Mouse (Mus musculus): ENCODE results near the gene Cdh3. TPM values are rescaled to one million over a fixed set of nuclear protein-coding genes. Genes with fewer than 3 reads are reported as not detected.

Cdh3 gene
- polyA plus RNA-seq, 1 experiment from 2014 or later, result 17.1 TPM

DNA sequence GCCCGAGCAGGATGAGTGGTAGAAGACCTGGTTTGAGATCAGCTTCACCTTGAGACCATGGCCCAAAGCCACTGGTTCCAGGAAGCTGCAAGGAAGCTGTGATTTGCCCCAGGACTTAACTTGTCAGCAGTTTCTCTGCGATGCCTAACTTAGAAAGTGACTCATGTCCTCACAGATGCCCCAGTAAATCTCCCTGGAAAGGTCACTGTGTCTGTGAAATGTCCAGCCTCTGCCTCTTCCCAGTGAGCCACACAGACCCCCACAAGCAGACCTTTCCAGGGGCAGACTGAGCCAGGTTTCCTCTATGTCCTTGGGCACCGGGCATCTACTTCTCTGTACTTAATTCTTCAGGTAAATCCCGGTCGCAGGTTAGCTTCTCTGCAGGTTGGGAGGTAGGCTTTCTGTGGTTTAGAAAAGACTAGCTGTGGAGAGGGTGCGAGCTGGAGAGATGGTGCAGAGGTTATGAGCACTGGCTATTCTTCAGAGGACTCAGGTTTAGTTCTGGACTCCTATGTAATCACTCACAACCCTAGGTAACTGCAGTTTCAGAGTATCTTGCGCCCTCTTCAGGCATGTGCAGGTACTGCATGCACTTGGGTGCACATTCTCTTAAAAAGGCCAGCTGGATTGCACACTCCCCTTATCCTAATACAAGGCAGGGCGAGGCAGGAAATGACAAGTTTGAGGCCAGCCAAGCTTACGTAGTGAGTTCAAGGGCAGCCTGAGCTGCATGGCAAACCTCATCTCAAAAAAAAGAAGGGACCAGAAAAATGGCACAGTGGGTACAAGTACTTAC is 16.7 kb downstream of the Cdh3 start:
- H3K27me3 ChIP-seq, result no peaks in the 10 kb centered on the region
- no peaks in the 10 kb centered on the region for H3K9me3 ChIP-seq (replicated peaks)
- H3K9ac ChIP-seq, result no peak overlapping the region
- peaks cover 32% of the 10 kb centered on the region for H3K4me1 ChIP-seq (replicated peaks)
- 70% methylated on average over 9 of the region's 9 CpGs for WGBS
- no peaks in the 10 kb centered on the region for H3K36me3 ChIP-seq
- H3K27ac ChIP-seq, result peak overlapping the region; percentile 73
- no peak for ATAC-seq (replicated peaks; ENCODE audit: insufficient number of reproducible peaks, insufficient read depth, low FRiP score, low read depth)
- no peak overlapping the region for H3K4me3 ChIP-seq
- H3K4me2 ChIP-seq, result no peak overlapping the region

DNA sequence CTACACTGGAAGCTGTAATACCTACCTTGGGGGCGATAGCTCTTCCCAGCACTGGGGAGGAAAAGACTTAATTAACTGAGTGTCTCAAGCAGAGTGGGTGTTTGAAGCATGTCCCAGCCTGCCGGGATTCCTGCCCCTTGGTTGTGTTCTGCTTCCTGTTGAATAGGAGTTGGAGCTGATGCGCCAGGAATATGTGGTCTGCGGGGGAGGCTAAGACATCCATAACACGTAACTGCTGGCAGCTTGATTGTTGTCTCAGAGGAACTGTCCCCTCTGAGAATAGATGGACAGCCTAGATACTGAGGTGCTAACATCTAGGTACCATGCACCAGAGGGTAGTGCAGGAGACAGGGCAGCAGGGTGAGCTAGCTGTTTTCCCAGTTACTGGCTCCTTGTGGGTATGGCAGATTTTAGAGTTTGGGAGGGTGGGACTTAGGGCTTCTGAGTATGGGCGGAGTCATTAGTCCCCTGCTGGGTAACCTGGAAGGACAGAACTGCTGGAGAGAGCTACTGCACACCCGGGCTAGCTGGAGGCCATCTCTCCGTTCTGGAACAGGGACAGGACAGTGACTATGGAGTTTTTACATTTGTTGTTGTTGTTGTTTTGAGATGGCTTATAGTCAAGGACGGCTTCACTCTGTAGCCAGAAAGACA is 18.0 kb downstream of the Cdh3 start:
- no peak overlapping the region; the same call in 1 of the 2 replicates for H3K27ac ChIP-seq
- no peak for ATAC-seq (replicated peaks; ENCODE audit: insufficient number of reproducible peaks, insufficient read depth, low FRiP score, low read depth)
- H3K4me3 ChIP-seq, result no peak overlapping the region
- WGBS, result 68% methylated on average over 9 of the region's 9 CpGs
- no peaks in the 10 kb centered on the region for H3K36me3 ChIP-seq
- H3K27me3 ChIP-seq, result no peaks in the 10 kb centered on the region
- no peaks in the 10 kb centered on the region for H3K9me3 ChIP-seq (replicated peaks)
- no peak overlapping the region for H3K4me2 ChIP-seq
- peaks cover 42% of the 10 kb centered on the region for H3K4me1 ChIP-seq (replicated peaks)
- no peak overlapping the region for H3K9ac ChIP-seq

DNA sequence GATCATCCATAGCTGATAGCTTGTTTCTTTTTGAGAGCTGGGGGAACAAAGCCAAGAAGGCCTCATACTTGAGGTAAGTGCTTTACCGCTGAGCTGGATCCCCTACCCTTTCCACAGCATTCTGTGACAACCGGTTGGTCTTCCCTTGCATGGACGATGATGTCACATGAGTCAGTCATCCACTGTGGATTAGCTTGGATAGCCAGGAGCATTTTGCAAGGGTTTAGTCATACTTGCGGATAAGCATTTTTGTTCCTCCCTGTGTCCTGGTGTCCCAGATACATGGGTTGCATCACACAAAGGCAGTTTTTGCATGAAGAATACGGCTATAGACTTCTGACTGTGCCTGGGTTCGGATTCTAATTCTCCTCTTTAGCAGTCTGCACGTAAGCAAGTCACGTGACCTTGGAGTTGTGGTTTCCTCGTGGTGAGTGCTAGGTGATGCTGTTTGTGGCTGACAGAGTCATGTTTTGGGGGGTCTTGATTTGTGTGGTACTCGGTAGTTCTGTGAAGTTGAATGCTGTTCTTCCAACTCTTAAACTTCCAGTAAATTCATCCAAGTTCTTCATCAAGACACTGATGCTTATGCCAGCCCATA is 19.3 kb downstream of the Cdh3 start:
- WGBS, result 75% methylated on average over 10 of the region's 10 CpGs
- Histone ChIP-seq H3K9ac (no peak overlapping the region), H3K36me3 (no peaks in the 10 kb centered on the region), H3K27me3 (no peaks in the 10 kb centered on the region), H3K4me1 (replicated peaks) (peaks cover 43% of the 10 kb centered on the region), H3K27ac (0 out of 2 replicates have a peak overlapping the region, but pooled peaks have one; percentile 2), H3K4me3 (no peak overlapping the region), H3K4me2 (no peak overlapping the region), H3K9me3 (replicated peaks) (no peaks in the 10 kb centered on the region)
- no peak for ATAC-seq (replicated peaks; ENCODE audit: insufficient number of reproducible peaks, insufficient read depth, low FRiP score, low read depth)

DNA sequence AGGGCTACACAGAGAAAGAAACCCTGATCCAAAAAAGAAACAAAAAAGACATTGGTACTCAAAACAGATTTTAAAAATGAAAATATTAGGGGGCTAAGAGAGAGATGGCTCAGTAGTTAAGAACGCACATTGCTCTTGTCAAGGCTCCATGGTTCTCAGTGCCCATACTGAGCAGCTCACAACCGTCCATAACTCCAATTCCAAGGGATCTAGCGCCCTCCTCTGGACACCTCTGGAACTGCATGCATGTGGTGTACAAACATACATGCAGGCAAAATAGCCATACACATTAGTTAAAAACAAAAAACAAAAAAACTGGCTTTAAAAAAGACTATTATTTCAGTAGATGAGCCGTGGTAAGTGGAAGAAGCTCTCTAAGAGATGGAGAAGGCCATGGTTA is 19.9 kb downstream of the Cdh3 start:
- WGBS, result 78% methylated on average over 4 of the region's 4 CpGs
- Histone ChIP-seq H3K9me3 (replicated peaks) (no peaks in the 10 kb centered on the region), H3K9ac (no peak overlapping the region), H3K36me3 (no peaks in the 10 kb centered on the region), H3K4me3 (no peak overlapping the region), H3K4me1 (replicated peaks) (peaks cover 41% of the 10 kb centered on the region), H3K27me3 (no peaks in the 10 kb centered on the region), H3K4me2 (no peak overlapping the region), H3K27ac (no peak overlapping the region)
- no peak for ATAC-seq (replicated peaks; ENCODE audit: insufficient number of reproducible peaks, insufficient read depth, low FRiP score, low read depth)

DNA sequence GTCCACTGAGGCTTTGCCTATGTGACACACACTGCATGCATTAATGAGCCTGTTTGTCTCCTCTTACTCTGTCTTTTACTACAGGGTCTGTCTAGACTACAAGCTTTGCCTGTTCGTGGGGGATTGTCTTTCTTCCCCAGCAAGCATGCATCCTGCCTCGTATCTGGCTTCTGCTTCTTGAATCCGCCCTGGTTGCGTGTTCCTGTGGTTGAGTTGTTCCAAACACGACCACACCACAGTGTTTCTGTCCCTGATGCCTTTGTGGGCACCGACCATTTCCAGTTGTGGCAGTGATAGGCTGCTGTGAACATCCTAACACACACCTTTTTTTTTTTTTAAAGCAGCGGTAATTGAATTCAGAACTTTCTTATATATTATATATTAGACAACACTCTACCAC is 23.0 kb downstream of the Cdh3 start:
- Histone ChIP-seq H3K4me2 (no peak overlapping the region), H3K36me3 (peaks cover 10% of the 10 kb centered on the region; the same call in 1 of the 2 replicates), H3K4me3 (no peak overlapping the region), H3K27ac (peak overlapping the region; percentile 82), H3K9me3 (replicated peaks) (no peaks in the 10 kb centered on the region), H3K9ac (no peak overlapping the region), H3K27me3 (no peaks in the 10 kb centered on the region), H3K4me1 (replicated peaks) (peaks cover 21% of the 10 kb centered on the region)
- WGBS, result 67% methylated on average over 7 of the region's 7 CpGs
- ATAC-seq (replicated peaks; ENCODE audit: insufficient number of reproducible peaks, insufficient read depth, low FRiP score, low read depth), result no peak

DNA sequence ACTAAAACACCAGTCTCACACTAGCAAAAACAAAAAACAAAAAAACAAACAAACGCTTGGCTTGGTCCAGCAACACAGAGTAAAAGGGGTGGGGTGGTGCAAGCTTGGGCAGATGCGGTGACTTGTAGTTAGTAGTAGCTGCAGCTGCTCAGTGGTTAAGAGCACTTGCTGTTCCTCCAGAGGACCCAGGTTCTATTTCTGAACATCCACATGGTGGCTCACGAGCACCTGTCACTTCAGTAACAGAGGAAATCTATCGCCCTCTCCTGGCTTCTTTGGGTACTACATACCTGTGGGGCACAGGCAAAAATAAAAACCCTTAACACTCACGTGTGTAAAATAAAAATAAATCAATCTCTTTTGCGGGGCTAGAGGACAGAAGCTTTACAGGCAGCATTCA is 23.8 kb downstream of the Cdh3 start:
- H3K9me3 ChIP-seq (replicated peaks), result no peaks in the 10 kb centered on the region
- peaks cover 14% of the 10 kb centered on the region for H3K4me1 ChIP-seq (replicated peaks)
- H3K27me3 ChIP-seq, result no peaks in the 10 kb centered on the region
- no peak overlapping the region for H3K27ac ChIP-seq
- WGBS, result 37% methylated on average over 6 of the region's 6 CpGs
- no peak overlapping the region for H3K9ac ChIP-seq
- peaks cover 10% of the 10 kb centered on the region; the same call in 1 of the 2 replicates for H3K36me3 ChIP-seq
- no peak overlapping the region for H3K4me3 ChIP-seq
- ATAC-seq (replicated peaks; ENCODE audit: insufficient number of reproducible peaks, insufficient read depth, low FRiP score, low read depth), result no peak
- no peak overlapping the region for H3K4me2 ChIP-seq

DNA sequence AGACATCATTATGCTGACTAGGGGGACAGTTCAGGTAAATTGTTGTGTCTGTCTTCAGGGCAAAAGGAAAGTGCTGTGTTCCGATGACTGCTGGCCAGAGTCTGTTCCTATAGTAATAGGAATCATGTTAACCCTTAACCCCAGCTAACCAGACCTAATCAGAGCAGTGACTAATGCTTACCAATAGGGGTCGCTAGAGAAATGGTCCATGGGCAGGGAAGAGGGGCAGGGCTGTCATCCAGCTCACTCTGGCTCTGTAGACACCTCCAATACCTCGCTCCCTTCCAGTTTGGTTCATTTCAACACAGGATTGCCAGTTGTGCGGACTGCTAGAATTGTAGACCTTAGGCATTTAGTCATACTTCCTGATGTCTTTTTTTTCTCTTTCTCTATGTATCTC is 24.8 kb downstream of the Cdh3 start:
- no peaks in the 10 kb centered on the region for H3K27me3 ChIP-seq
- peaks cover 12% of the 10 kb centered on the region; the same call in 1 of the 2 replicates for H3K36me3 ChIP-seq
- H3K4me3 ChIP-seq, result no peak overlapping the region
- H3K9ac ChIP-seq, result no peak overlapping the region
- no peak overlapping the region for H3K4me2 ChIP-seq
- no peak overlapping the region for H3K27ac ChIP-seq
- H3K4me1 ChIP-seq (replicated peaks), result peaks cover 13% of the 10 kb centered on the region
- WGBS, result 72% methylated on average over 4 of the region's 4 CpGs
- no peaks in the 10 kb centered on the region for H3K9me3 ChIP-seq (replicated peaks)
- ATAC-seq (replicated peaks; ENCODE audit: insufficient number of reproducible peaks, insufficient read depth, low FRiP score, low read depth), result no peak

DNA sequence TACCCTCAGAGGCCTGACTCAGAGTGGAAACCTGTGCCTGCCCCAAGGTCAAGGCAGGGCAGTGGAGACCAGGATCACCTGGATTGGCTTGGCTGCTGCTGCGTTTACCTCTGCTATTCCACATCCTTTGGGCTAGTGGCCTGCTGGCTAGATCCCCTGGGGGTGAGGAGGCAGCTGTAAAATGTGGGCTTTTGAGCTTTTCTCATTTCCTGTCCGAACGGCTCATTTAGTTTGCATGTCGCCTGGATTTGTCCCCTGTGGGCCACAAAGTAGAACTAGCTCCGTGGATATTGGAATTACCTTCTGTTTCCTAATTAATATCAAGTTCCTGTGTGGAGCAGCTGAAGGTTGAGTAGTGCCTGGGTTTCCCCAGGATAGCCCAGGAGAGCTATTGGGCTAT is 28.5 kb downstream of the Cdh3 start:
- Histone ChIP-seq H3K4me1 (replicated peaks) (no peaks in the 10 kb centered on the region; the same call in 1 of the 2 replicates), H3K9me3 (replicated peaks) (no peaks in the 10 kb centered on the region), H3K9ac (no peak overlapping the region), H3K4me3 (no peak overlapping the region), H3K36me3 (peaks cover 41% of the 10 kb centered on the region), H3K27ac (no peak overlapping the region), H3K27me3 (no peaks in the 10 kb centered on the region), H3K4me2 (no peak overlapping the region)
- 60% methylated on average over 5 of the region's 5 CpGs for WGBS
- no peak for ATAC-seq (replicated peaks; ENCODE audit: insufficient number of reproducible peaks, insufficient read depth, low FRiP score, low read depth)

DNA sequence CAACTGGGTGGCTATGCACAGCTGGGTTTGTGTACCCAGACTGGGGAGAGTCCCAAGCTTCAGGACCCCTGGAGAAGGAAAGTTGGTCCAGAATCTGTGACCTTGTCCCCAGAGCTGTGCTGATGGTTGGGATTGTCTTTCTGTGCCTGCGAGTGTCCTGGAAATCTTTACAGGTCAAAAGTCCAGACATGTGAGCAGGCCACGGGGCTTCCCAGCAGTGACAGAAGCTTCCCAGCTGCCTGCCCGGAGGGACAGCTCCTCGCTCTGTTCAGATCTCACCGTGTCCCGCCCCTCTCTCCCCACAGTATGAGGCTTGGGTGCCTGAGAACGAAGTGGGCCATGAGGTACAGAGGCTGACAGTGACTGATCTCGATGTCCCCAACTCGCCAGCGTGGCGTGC is 30.3 kb downstream of the Cdh3 start:
- Histone ChIP-seq H3K36me3 (peaks cover 56% of the 10 kb centered on the region), H3K27me3 (no peaks in the 10 kb centered on the region), H3K4me1 (replicated peaks) (no peaks in the 10 kb centered on the region), H3K27ac (no peak overlapping the region), H3K4me3 (no peak overlapping the region), H3K4me2 (no peak overlapping the region), H3K9ac (no peak overlapping the region), H3K9me3 (replicated peaks) (no peaks in the 10 kb centered on the region)
- WGBS, result 79% methylated on average over 11 of the region's 11 CpGs
- ATAC-seq (replicated peaks; ENCODE audit: insufficient number of reproducible peaks, insufficient read depth, low FRiP score, low read depth), result no peak

DNA sequence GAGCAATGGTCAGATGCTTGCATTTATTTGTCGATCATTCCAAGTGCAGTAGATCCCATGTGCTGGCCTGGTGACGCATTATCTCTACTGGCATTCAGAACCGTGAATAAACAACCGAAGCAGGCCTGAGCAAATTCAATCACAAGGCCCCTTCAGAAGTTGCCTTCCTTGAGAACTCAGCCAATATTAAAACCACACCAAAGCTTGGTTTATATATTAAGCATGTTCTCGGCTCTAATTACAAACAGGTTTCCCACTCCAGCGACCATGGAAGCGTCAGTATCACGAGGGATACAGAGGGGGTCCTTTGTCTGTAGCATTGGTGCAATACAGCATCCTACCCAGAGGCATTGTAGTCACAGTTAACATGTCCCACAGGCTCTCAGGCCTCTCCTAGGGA is 32.4 kb downstream of the Cdh3 start:
- no peaks in the 10 kb centered on the region for H3K9me3 ChIP-seq (replicated peaks)
- peaks cover 57% of the 10 kb centered on the region for H3K36me3 ChIP-seq
- no peaks in the 10 kb centered on the region for H3K4me1 ChIP-seq (replicated peaks)
- ATAC-seq (replicated peaks; ENCODE audit: insufficient number of reproducible peaks, insufficient read depth, low FRiP score, low read depth), result no peak
- H3K4me2 ChIP-seq, result no peak overlapping the region
- H3K27ac ChIP-seq, result no peak overlapping the region
- H3K27me3 ChIP-seq, result no peaks in the 10 kb centered on the region
- no peak overlapping the region for H3K4me3 ChIP-seq
- 76% methylated on average over 8 of the region's 8 CpGs for WGBS
- no peak overlapping the region for H3K9ac ChIP-seq

DNA sequence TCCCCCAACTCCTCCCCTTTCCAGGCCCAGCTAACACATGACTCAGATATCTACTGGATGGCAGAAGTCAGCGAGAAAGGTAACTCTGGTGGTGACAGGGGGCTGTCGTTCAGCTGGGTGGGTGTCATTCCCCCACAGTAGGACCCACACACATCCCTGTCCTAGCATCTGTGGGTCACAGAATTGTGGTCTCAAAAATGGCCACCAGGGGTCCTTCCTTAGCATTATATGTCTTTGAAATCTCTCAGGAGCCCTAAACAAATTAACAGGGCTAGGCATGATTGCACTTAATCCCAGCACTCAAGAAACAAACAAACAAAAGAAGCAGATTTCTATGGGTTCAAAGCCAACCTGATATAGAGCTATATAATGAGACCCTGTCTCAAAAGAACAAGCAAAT is 34.5 kb downstream of the Cdh3 start:
- Histone ChIP-seq H3K4me1 (replicated peaks) (no peaks in the 10 kb centered on the region), H3K4me3 (no peak overlapping the region), H3K27ac (no peak overlapping the region), H3K36me3 (peaks cover 65% of the 10 kb centered on the region), H3K9me3 (replicated peaks) (no peaks in the 10 kb centered on the region), H3K27me3 (no peaks in the 10 kb centered on the region), H3K4me2 (no peak overlapping the region), H3K9ac (no peak overlapping the region)
- WGBS, result 83% methylated on average over 2 of the region's 2 CpGs
- ATAC-seq (replicated peaks; ENCODE audit: insufficient number of reproducible peaks, insufficient read depth, low FRiP score, low read depth), result no peak

All from heart, embryonic 15.5 days (tissue).